Mouse (Mus musculus): ENCODE measurements around the gene Rspo3.

DNA sequence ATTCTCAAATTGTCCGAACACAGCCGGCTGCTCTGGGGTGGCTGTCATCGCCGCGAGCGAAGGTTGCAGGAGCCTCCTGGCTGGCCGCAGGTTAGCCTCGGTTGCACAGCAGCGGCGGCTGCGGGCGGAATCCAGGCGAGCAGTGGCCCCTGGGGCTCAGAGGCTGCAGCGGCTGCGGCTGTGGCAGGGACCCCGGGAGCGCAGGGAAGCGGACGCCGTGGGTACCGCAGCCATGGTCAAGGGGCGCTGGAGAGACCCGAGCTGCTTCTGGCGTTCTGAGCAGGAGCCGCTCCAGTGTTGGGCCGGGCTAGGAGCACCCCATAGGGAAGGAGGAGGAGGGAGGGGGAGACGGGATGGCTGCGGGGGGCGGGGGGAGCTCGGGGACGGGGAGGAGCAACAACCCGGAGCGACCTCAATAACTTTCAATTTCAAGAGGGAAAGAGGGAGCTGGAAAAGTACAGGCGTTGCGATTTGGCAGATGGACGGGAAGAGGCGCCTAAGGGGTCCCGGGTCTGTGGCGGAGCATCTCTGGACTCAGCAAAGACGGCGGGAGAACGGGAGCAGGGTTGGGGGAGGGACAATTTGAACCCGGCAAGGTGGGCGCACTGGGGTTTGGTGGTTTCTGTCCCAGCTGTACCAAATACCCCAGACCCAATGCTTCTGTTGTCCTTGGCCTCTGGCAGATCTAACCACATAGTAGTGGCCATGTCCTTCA lies at the start of gene Rspo3:
- TF ChIP-seq POLR2AphosphoS2 (IDR thresholded peaks at IDR 0.05; ENCODE audit: low read depth, low read length) (no peak), MAX (IDR thresholded peaks at IDR 0.05; ENCODE audit: low read length) (no peak), ZC3H11A (IDR thresholded peaks at IDR 0.05; ENCODE audit: low read depth, low read length) (no peak), TCF12 (IDR thresholded peaks at IDR 0.05; ENCODE audit: low read depth, low read length) (no peak), USF1 (IDR thresholded peaks at IDR 0.05; ENCODE audit: low read depth, low read length) (no peak), E2F4 (IDR thresholded peaks at IDR 0.05; ENCODE audit: insufficient replicate concordance, low read depth, low read length) (no peak), POLR2A (IDR thresholded peaks at IDR 0.05; ENCODE audit: low read depth, low read length) (no peak), EP300 (IDR thresholded peaks at IDR 0.05; ENCODE audit: low read length) (no peak), ELF1 (IDR thresholded peaks at IDR 0.05; ENCODE audit: low read depth, low read length) (no peak), NRF1 (IDR thresholded peaks at IDR 0.05; ENCODE audit: low read depth, low read length) (no peak)
